Mouse (Mus musculus) small intestine, adult 10 weeks (tissue): ENCODE results near the gene Mdh1b. TPM values are rescaled to one million over a fixed set of nuclear protein-coding genes. Genes with fewer than 3 reads are reported as not detected.

ENCODE experiments used
- polyA plus RNA-seq: library from polyadenylated mRNA; stranded (reverse); fragments of 350-450 nt; fragmentation: Illumina TruSeq; extraction: RNeasy Lipid Tissue Mini Kit (QIAGEN cat#74804); gene quantifications from one replicate; pipeline ENCODE4 v1.2.3, GENCODE M21; 2014; ENCODE audit warnings: low replicate concordance

Gene Mdh1b
- not detected for polyA plus RNA-seq

DNA sequence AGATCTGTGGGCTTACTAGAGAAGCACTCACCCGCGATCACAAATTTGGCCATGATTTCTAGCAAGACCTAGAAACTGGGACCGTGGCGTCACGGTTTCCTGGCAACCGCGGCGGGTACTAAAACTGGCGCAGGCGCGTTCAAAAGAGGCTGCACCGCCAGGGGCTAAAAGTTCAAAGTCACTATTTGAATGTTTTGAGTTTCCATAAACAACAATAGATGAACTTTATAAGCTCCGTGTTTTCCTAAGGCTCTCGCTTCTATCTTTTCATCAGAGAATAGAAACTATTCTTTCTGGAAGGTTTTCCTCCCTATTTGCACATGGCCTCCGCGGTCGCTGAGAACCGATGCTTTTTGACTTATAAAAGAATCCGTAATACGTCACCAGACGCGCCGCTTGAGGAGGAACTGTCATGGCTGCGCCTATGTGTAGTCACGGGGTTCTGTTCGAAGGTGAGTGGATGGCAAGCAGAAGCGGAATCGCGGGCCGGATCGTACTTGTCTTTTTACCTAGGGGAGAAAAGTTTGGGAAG, at the start of gene Mdh1b, which contains the start of gene Fastkd2:
Gene Mdh1b, minus strand, starts transcription at position 79 of the 532 bp plus-strand sequence.
Gene Fastkd2, plus strand, starts transcription at position 375 of the 532 bp plus-strand sequence.

DNA sequence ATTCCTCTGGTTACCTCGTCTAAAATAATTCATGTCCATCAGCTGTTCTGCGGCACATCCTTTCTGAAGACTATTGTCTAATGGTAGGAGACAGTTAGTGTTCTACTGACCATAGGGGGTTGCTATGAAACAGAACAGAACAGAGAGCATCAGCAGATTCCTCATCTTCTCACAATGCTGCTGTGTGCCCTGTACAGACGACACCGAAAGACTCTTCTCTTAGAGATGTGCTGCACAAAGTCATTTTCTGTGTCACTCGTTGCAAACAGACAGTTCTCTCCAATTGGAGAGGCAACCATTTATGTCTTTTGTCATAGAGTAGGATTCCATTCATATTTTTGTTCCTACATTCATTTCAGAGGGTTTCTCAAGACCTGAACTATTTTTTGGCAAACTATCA, 39.0 kb upstream of the Mdh1b start, which contains the start of gene 4933402D24Rik:
Gene 4933402D24Rik, minus strand, starts transcription at position 101 of the 400 bp plus-strand sequence.

DNA sequence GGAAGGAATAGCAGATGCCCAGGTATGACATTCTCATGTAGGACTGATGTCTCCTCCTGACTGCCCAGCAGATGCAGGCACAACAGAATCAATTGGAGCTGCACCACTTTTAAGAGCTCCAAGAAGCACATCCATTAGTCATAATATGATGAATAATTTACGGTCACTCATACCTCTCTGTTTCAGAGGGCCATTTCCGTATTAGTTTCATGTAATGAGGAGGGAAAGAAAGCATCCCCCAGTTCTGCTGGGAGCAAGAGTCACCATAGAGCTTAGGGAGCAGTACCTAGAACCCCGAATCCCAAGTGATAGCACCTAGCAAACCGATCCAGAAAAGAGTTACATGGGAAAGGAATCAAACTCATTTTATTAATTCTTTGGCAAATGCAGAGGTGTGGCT, 43.3 kb downstream of the Mdh1b start, which contains the start of gene Dytn:
Gene Dytn, minus strand, starts transcription at position 101 of the 400 bp plus-strand sequence.

Other genes with a start within 250 kb of the Mdh1b start
- gene Gm39653, start 114.3 kb downstream of the Mdh1b start, polyA plus RNA-seq: not detected
- gene Dytn, start 43.4 kb downstream of the Mdh1b start, polyA plus RNA-seq: not detected
- gene Fastkd2, start 296 bp upstream of the Mdh1b start, polyA plus RNA-seq: 43.0 TPM
- gene 4933402D24Rik, start 38.9 kb upstream of the Mdh1b start, polyA plus RNA-seq: not detected